Mouse (Mus musculus): Measurements from ENCODE around the gene Reep6. TPM values are rescaled to one million over a fixed set of nuclear protein-coding genes. Genes with fewer than 3 reads are reported as not detected.

Reep6 gene
- polyA plus RNA-seq, 1 experiment from 2014 or later: 5.2 TPM

DNA sequence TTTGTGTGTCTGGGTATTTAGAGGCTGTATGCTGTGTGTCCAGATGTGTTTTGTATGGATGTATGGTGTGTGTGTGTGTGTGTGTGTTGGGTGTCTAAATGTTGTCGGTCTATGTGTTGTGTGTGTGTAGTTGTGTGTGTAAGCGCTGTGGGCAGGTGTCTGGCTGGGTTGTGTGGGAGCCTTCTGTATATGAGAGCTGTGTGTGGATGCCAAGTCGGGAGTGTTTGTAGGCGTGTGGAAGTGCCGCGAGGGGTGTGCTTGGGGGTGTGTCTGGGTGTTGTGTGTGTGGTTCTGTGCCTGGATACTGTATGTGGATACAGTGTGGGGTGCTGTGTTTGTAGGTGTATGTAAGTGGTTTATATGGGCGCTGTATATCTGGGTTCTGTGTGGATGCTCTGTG, 27.6 kb downstream of the Reep6 start:
- no peak overlapping the region for H3K9ac ChIP-seq (ENCODE audit: low read length)
- peaks cover 64% of the 10 kb centered on the region for H3K27me3 ChIP-seq (ENCODE audit: control insufficient read depth, insufficient read depth, low read length)
- H3K36me3 ChIP-seq (ENCODE audit: control insufficient read depth, insufficient read depth, low read length): no peaks in the 10 kb centered on the region
- peaks cover 9% of the 10 kb centered on the region for H3K4me1 ChIP-seq (ENCODE audit: control insufficient read depth, insufficient read depth, low read length)
- WGBS: 34% methylated on average over 7 of the region's 7 CpGs
- H3K4me3 ChIP-seq (ENCODE audit: low read depth, low read length): no peak overlapping the region
- no peak for ATAC-seq (ENCODE audit: insufficient number of reproducible peaks, low FRiP score, low TSS enrichment, low read depth)
- H3K4me2 ChIP-seq (ENCODE audit: low read depth, severe bottlenecking): no peak overlapping the region; the same call in 1 of the 2 replicates
- no peak for DNase-seq (ENCODE audit: low spot score)
- 0 out of 2 replicates have a peak, but pooled peaks cover 3% of the 10 kb centered on the region for H3K9me3 ChIP-seq (ENCODE audit: control insufficient read depth, low read length)
- H3K27ac ChIP-seq (replicated peaks; ENCODE audit: low read depth, low read length): no peak overlapping the region

DNA sequence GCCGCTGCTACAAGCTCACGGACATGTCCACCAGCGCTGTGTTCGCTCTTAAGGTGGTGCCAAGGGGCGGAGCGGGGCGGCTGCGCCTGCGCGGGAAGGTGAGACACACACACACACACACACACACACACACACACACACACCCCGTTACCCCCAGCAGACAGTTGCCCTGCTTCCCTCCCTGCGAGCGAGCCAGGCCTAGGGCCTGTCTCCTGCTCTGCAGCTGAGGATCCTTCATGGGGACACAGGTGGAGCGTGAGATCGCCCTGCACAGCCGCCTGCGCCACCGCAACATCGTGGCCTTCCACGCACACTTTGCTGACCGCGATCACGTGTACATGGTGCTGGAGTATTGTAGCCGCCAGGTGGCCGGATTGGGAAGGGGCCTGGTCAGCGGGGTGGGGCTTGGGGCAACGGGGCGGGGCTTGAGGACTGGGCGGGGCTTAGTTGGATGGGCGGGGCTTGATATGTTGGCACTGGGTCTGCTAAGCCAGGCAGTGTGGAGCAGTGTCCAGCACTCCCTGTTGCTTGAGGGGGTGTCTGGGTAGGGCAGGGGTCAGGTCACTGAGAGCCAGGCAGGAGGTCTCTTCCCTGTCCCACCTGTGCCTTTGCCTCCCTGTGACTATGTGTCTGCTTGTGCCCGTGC, 28.4 kb downstream of the Reep6 start:
- Histone ChIP-seq H3K4me2 (ENCODE audit: low read depth, severe bottlenecking) (peak overlapping the region; percentile 21), H3K4me3 (ENCODE audit: low read depth, low read length) (peak overlapping the region; percentile 12; the same call in 1 of the 2 replicates), H3K9ac (ENCODE audit: low read length) (no peak overlapping the region), H3K27me3 (ENCODE audit: control insufficient read depth, insufficient read depth, low read length) (peaks cover 56% of the 10 kb centered on the region), H3K27ac (replicated peaks; ENCODE audit: low read depth, low read length) (no peak overlapping the region), H3K4me1 (ENCODE audit: control insufficient read depth, insufficient read depth, low read length) (peaks cover 9% of the 10 kb centered on the region), H3K36me3 (ENCODE audit: control insufficient read depth, insufficient read depth, low read length) (no peaks in the 10 kb centered on the region), H3K9me3 (ENCODE audit: control insufficient read depth, low read length) (0 out of 2 replicates have a peak, but pooled peaks cover 3% of the 10 kb centered on the region)
- DNase-seq (ENCODE audit: low spot score) (peak; percentile 45), ATAC-seq (ENCODE audit: insufficient number of reproducible peaks, low FRiP score, low TSS enrichment, low read depth) (peak; percentile 40; the same call in 1 of the 2 replicates)
- 8% methylated on average over 30 of the region's 31 CpGs for WGBS

DNA sequence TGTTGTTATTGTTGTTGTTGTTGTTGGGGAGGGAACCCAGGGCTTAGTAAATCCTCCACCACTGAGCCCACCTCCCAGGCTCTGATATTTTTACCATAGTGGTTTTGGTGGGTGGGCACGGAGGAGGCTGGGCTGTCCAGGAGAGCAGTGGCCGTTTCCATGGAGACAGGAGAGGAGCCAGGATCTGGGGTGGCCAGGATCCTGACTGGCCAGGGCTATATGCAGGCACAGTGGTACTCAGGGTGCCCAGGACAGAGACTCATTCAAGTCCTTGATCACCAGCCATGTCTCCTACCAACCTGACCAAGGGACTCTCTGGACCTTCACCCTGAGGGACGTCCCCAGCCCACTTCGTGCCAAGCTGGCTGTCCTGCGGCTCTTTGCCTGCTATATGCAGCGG, 34.0 kb downstream of the Reep6 start:
- no peak overlapping the region for H3K9ac ChIP-seq (ENCODE audit: low read length)
- DNase-seq (ENCODE audit: low spot score): no peak

GRCm38 (mm10) chr10:80365736-80366135, 36.0 kb downstream of the Reep6 start:
- no peak overlapping the region for H3K4me2 ChIP-seq (ENCODE audit: low read depth, severe bottlenecking)
- 0 out of 2 replicates have a peak, but pooled peaks cover 3% of the 10 kb centered on the region for H3K27me3 ChIP-seq (ENCODE audit: control insufficient read depth, insufficient read depth, low read length)
- H3K36me3 ChIP-seq (ENCODE audit: control insufficient read depth, insufficient read depth, low read length): no peaks in the 10 kb centered on the region
- DNase-seq (ENCODE audit: low spot score) (no peak), ATAC-seq (ENCODE audit: insufficient number of reproducible peaks, low FRiP score, low TSS enrichment, low read depth) (no peak)
- H3K4me3 ChIP-seq (ENCODE audit: low read depth, low read length): no peak overlapping the region
- no peak overlapping the region for H3K27ac ChIP-seq (replicated peaks; ENCODE audit: low read depth, low read length)
- no peak overlapping the region for H3K9ac ChIP-seq (ENCODE audit: low read length)
- H3K9me3 ChIP-seq (ENCODE audit: control insufficient read depth, low read length): no peaks in the 10 kb centered on the region
- no peaks in the 10 kb centered on the region for H3K4me1 ChIP-seq (ENCODE audit: control insufficient read depth, insufficient read depth, low read length)
- 54% methylated on average over 6 of the region's 6 CpGs for WGBS

More for the DNA sequence above, 34.0 kb downstream of the Reep6 start:
- Histone ChIP-seq H3K36me3 (ENCODE audit: control insufficient read depth, insufficient read depth, low read length) (no peaks in the 10 kb centered on the region), H3K9me3 (ENCODE audit: control insufficient read depth, low read length) (no peaks in the 10 kb centered on the region), H3K4me1 (ENCODE audit: control insufficient read depth, insufficient read depth, low read length) (no peaks in the 10 kb centered on the region), H3K4me2 (ENCODE audit: low read depth, severe bottlenecking) (no peak overlapping the region), H3K27me3 (ENCODE audit: control insufficient read depth, insufficient read depth, low read length) (peaks cover 8% of the 10 kb centered on the region), H3K27ac (replicated peaks; ENCODE audit: low read depth, low read length) (no peak overlapping the region), H3K4me3 (ENCODE audit: low read depth, low read length) (no peak overlapping the region)
- 45% methylated on average over 6 of the region's 6 CpGs for WGBS
- ATAC-seq (ENCODE audit: insufficient number of reproducible peaks, low FRiP score, low TSS enrichment, low read depth): no peak

- 66% methylated on average over 5 of the region's 5 CpGs for WGBS
- DNase-seq (ENCODE audit: low spot score) (no peak), ATAC-seq (ENCODE audit: insufficient number of reproducible peaks, low FRiP score, low TSS enrichment, low read depth) (no peak)
- Histone ChIP-seq H3K36me3 (ENCODE audit: control insufficient read depth, insufficient read depth, low read length) (no peaks in the 10 kb centered on the region), H3K4me1 (ENCODE audit: control insufficient read depth, insufficient read depth, low read length) (peaks cover 5% of the 10 kb centered on the region; the same call in 1 of the 2 replicates), H3K27ac (replicated peaks; ENCODE audit: low read depth, low read length) (no peak overlapping the region), H3K9ac (ENCODE audit: low read length) (no peak overlapping the region), H3K27me3 (ENCODE audit: control insufficient read depth, insufficient read depth, low read length) (0 out of 2 replicates have a peak, but pooled peaks cover 3% of the 10 kb centered on the region), H3K4me2 (ENCODE audit: low read depth, severe bottlenecking) (no peak overlapping the region), H3K4me3 (ENCODE audit: low read depth, low read length) (no peak overlapping the region), H3K9me3 (ENCODE audit: control insufficient read depth, low read length) (no peaks in the 10 kb centered on the region)
These were observed 38.2 kb downstream of the Reep6 start for GRCm38 (mm10) chr10:80367954-80368353.

DNA sequence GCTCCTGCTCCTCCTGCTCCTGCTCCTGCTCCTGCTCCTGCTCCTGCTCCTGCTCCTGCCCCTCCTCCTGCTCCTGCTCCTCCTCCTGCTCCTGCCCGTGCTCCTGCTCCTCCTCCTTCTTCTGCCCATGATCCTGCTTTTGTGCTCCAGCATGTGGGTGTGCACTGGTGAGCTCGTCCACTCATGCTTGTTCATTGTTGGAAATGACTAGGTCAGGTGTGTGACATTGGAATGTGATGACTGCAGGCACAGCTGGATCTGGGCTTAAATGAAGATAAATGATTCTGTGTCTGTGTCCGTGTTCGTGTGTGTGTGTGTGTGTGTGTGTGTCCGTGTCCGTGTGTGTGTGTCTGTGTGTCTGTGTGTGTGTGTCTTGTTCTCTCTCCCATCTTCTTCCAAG, 38.6 kb downstream of the Reep6 start:
- H3K9me3 ChIP-seq (ENCODE audit: control insufficient read depth, low read length): no peaks in the 10 kb centered on the region
- no peak overlapping the region for H3K4me2 ChIP-seq (ENCODE audit: low read depth, severe bottlenecking)
- DNase-seq (ENCODE audit: low spot score) (no peak), ATAC-seq (ENCODE audit: insufficient number of reproducible peaks, low FRiP score, low TSS enrichment, low read depth) (no peak)
- H3K27me3 ChIP-seq (ENCODE audit: control insufficient read depth, insufficient read depth, low read length): 0 out of 2 replicates have a peak, but pooled peaks cover 3% of the 10 kb centered on the region
- H3K4me3 ChIP-seq (ENCODE audit: low read depth, low read length): no peak overlapping the region
- H3K27ac ChIP-seq (replicated peaks; ENCODE audit: low read depth, low read length): no peak overlapping the region
- no peaks in the 10 kb centered on the region for H3K36me3 ChIP-seq (ENCODE audit: control insufficient read depth, insufficient read depth, low read length)
- peaks cover 5% of the 10 kb centered on the region; the same call in 1 of the 2 replicates for H3K4me1 ChIP-seq (ENCODE audit: control insufficient read depth, insufficient read depth, low read length)
- 88% methylated on average over 6 of the region's 6 CpGs for WGBS
- H3K9ac ChIP-seq (ENCODE audit: low read length): no peak overlapping the region

DNA sequence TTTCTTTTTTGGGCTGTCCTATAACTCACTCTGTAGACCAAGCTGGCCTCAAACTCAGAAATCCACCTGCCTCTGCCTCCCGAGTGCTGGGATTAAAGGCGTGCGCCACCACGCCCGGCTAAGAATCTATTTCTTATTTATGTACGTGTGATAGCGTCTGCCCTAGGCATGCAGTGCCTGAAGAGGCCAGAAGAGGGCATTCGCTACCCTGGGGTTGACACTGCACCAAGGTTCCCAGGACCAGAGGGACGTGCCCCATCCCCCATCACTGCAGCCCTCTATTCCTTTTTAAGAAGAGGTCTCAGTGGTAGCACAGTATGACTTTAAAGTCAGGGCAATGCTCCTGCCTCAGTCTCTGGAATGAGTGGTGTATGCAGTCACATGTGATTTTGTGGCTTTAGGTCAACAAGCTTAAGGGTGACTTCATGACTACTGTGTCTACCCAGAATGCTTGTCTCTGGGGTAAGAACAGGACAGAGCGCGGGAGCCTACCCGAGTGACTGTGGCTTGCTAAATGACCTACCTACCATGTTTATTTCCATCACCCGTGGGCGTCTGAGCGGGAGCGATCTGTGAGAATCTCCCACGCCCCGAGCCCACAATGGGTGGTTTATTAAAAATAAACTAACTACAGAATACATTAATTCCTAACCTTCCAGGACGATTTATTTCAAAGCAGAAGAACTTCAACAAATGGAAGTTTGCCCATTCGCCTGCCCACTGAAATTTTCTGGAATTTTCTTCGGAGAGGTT, 40.4 kb downstream of the Reep6 start:
- Histone ChIP-seq H3K27ac (replicated peaks; ENCODE audit: low read depth, low read length) (no peak overlapping the region), H3K9ac (ENCODE audit: low read length) (no peak overlapping the region), H3K4me1 (ENCODE audit: control insufficient read depth, insufficient read depth, low read length) (peaks cover 5% of the 10 kb centered on the region; the same call in 1 of the 2 replicates), H3K4me3 (ENCODE audit: low read depth, low read length) (no peak overlapping the region), H3K36me3 (ENCODE audit: control insufficient read depth, insufficient read depth, low read length) (no peaks in the 10 kb centered on the region), H3K27me3 (ENCODE audit: control insufficient read depth, insufficient read depth, low read length) (no peaks in the 10 kb centered on the region), H3K4me2 (ENCODE audit: low read depth, severe bottlenecking) (no peak overlapping the region), H3K9me3 (ENCODE audit: control insufficient read depth, low read length) (no peaks in the 10 kb centered on the region)
- 84% methylated on average over 21 of the region's 21 CpGs for WGBS
- DNase-seq (ENCODE audit: low spot score): no peak
- ATAC-seq (ENCODE audit: insufficient number of reproducible peaks, low FRiP score, low TSS enrichment, low read depth): no peak

- H3K36me3 ChIP-seq (ENCODE audit: control insufficient read depth, insufficient read depth, low read length): no peaks in the 10 kb centered on the region
- no peak overlapping the region for H3K27ac ChIP-seq (replicated peaks; ENCODE audit: low read depth, low read length)
- no peaks in the 10 kb centered on the region for H3K9me3 ChIP-seq (ENCODE audit: control insufficient read depth, low read length)
- no peaks in the 10 kb centered on the region for H3K27me3 ChIP-seq (ENCODE audit: control insufficient read depth, insufficient read depth, low read length)
- DNase-seq (ENCODE audit: low spot score) (peak; percentile 80), ATAC-seq (ENCODE audit: insufficient number of reproducible peaks, low FRiP score, low TSS enrichment, low read depth) (peak; percentile 82)
- no peak overlapping the region for H3K9ac ChIP-seq (ENCODE audit: low read length)
- H3K4me3 ChIP-seq (ENCODE audit: low read depth, low read length): peak overlapping the region; percentile 26
- 2% methylated on average over 12 of the region's 12 CpGs for WGBS
- H3K4me2 ChIP-seq (ENCODE audit: low read depth, severe bottlenecking): peak overlapping the region; percentile 11; the same call in 1 of the 2 replicates
- H3K4me1 ChIP-seq (ENCODE audit: control insufficient read depth, insufficient read depth, low read length): peaks cover 5% of the 10 kb centered on the region; the same call in 1 of the 2 replicates
These were observed 41.7 kb downstream of the Reep6 start for GRCm38 (mm10) chr10:80371411-80371966.
